Mouse (Mus musculus) spleen, adult 12 weeks (tissue): ENCODE results near the gene Tnfrsf1a.

Source experiments
- DNase-seq: peaks from one replicate; pipeline ENCODE4 v3.0.0; 2022; ENCODE audit warnings: low spot score

Gene Tnfrsf1a

DNA sequence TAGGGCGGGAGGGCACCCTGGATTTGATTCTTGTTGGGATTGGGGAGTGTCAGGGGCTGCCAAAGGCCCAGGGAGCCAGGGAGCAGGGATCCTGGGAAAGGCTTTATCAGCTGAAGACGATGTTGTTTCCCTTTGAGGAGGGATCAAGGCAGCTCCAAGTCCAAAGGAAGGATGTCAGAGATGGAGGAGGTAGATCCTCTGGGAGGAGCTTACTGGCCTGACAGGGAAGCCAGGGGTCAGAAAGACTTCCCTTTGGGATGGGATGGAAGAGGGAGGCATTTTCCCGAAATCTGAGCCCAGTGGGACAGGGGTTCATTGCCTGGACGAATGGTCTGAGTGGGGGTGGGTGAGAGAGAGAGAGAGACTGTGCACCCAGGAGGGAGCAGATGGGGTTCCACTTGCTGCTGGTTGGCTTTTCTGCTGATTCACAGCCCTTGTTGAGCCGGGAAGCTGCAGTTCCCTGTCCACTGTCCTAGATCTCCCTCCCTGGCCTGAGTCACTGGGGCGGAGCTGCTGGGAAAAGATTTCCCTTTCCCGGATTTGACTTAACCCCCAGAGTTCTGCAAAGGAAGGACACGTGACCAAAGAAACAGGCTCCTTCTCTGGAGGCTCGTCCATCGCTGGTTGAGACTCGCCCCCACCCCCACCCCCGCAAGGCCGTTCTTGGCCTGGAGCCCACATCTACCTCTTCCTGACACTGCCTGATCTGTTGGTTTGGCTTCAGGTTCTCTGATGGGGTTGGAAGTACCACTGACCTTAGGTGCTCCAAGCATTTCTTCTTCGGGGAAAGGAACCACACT, 5.4 kb downstream of the Tnfrsf1a start:
- no peak for DNase-seq

GRCm38 (mm10) chr6:125355197-125355741, 6.1 kb downstream of the Tnfrsf1a start:
- DNase-seq: no peak

- no peak for DNase-seq
These were observed 7.1 kb downstream of the Tnfrsf1a start for GRCm38 (mm10) chr6:125356264-125356663.

- DNase-seq: no peak
These were observed 8.2 kb downstream of the Tnfrsf1a start for GRCm38 (mm10) chr6:125357334-125357733.

GRCm38 (mm10) chr6:125359999-125360398, 10.8 kb downstream of the Tnfrsf1a start:
- no peak for DNase-seq

GRCm38 (mm10) chr6:125360846-125361245, 11.7 kb downstream of the Tnfrsf1a start:
- DNase-seq: no peak

GRCm38 (mm10) chr6:125361467-125362291, 12.5 kb downstream of the Tnfrsf1a start:
- no peak for DNase-seq

DNA sequence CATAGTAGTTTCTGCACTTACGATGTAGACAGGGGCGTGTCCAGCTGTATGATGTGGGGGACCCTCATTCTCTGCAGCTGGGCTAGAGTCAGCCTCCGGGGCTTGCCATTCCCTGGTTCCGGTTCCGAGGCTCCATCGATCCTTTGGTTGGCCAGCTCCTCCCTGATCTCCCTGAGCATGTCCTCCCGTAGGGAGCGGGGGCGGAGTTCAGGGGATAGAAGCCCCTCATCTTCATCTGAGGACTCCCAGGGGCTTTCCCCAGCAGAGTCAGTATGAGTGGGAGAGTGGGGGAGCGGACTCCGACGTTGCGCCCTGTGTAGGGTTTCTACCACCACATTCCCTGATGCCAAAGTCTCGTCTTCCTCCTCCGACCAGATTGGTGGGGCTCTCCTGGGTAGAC, 13.9 kb downstream of the Tnfrsf1a start:
- no peak for DNase-seq

GRCm38 (mm10) chr6:125363451-125364242, 14.5 kb downstream of the Tnfrsf1a start:
- DNase-seq: no peak

DNA sequence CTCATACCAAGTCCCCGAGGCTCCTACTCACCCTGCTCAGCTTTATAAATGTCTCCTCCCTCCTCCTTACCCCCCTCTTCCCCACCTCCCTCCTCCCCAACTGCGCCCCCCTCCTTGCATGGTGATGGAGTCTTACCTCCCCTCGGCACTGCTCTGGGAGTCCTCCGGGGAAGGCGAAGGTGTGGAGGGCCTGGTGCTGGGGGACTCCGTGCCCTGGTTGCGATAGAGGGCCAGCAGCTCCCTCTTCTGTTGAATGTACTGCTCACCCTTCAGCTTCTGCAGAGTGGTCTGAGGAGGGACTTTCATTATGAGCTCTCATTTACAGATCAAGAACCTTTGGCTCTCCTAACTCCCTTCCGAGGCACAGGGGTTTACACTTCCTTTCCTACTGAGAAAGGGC, 15.3 kb downstream of the Tnfrsf1a start:
- no peak for DNase-seq

GRCm38 (mm10) chr6:125365522-125365921, 16.4 kb downstream of the Tnfrsf1a start:
- no peak for DNase-seq

DNA sequence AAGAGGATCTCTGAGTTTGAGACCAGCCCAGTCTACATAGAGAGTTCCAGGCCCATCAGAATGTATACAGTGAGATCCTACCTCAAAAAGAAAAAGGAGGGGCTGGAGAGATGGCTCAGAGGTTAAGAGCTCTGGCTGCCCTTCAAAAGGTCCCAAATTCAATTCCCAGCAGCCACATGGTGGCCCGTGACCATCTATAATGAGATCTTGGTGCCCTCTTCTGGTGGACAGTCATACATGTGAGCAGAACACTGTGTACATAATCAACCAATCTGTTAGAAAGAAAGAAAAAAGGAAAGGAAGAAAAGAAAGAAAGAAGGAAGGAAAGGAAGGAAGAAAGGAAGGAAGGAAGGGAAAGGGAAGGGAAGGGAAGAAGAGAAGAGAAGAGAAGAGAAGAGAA, 17.0 kb downstream of the Tnfrsf1a start:
- DNase-seq: no peak

DNA sequence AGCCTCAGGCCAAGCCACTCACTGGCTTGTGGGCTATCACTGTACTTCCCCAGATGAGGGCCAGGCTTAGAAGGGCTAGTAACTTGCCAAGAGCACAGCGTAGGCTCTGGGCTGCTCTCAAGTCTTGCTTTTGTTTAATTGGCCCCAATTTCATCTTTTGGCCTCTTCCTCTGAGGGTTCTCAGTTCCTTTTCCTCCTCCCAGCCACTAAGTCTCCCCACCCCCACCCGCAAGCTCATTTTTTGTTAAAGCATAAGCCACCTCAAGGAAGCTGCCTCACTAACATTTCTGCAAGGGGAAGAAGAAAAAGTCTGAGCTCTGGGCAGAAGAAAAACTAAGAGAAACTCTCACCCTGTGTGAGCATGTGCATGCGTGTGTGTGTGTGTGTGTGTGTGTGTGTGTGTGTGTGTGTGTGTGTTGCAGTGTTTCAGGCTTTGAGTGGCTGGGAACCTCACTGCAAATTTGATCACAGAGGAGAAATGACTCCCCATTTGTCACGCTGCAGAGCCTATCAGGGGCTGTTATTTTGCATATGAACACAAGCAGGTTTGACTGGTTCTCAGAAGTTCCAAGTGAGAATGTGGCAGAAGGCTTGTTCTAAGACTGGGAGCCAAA, 18.7 kb downstream of the Tnfrsf1a start:
- no peak for DNase-seq

GRCm38 (mm10) chr6:125377042-125377441, 27.9 kb downstream of the Tnfrsf1a start:
- no peak for DNase-seq

- no peak for DNase-seq
These were observed 28.7 kb downstream of the Tnfrsf1a start for GRCm38 (mm10) chr6:125377582-125378451.

DNA sequence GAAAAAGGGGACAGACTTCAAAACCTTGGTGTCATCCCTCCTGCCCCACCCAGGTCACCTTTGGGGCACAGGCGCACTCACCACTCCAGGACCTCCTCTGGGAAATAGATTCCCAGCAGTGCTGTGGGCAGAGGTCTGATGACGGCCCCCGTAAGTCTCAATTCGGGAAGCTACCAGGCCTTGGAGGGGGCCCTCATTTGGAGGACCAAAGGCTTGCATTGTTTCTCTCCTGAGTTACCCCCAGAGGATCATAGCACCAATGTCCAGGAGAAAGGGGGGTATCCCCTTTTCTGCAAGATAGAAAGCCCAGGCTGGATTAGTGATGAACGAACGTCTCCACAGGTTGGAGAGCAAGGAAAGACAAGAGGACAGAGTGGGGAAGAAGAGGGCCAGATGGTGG, 29.5 kb downstream of the Tnfrsf1a start:
- DNase-seq: no peak

DNA sequence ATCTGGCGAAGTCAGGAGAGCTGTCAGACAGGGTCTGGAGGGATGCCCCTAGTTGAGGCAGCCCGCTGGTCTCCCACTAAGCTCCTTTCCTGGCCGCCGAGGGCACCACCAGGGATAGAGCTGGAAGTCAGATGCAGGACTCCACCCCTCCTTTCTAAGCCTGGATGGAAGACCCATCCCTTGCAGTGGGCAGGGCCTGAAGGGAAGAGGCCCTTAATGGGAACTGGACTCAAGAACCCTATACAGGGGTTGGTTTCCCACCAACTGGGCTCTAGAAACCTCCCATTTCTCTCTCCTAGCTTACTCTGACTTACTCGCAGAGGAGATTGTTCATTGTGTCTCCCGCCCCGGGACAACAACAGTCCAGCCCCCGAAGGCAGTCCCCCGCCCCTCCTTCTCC, 30.6 kb downstream of the Tnfrsf1a start:
- DNase-seq: no peak

GRCm38 (mm10) chr6:125380372-125381360, 31.5 kb downstream of the Tnfrsf1a start, which contains the start of gene Plekhg6:
TSS of gene Plekhg6 (minus strand) at chr6:125380793.
- DNase-seq: no peak

DNA sequence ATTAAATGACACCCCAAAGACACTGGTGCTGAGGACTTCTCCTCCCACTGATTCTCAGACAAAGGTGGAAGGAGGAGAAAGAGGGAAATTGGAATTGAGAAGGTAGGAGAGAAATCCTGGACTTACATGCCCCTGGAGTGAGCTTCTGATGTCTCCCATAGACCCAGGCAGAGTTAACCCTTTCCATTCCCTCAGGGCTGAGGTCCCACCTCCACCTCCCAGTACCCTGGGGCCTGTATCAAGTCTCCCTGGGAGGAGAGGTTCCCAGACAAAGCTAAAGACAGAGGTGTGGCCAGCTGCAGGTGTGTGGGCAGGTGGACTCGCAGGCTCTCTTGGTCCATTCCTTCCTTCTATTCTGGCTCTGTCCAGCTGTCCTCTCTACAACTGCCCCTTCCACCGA, 32.9 kb downstream of the Tnfrsf1a start:
- DNase-seq: no peak
